Mouse (Mus musculus) frontal cortex, postnatal 14 days (tissue): Measurements from ENCODE around the gene Mitd1.

Experiments used
- DNase-seq, 2 experiments: peaks; one replicate each; pipeline ENCODE4 v3.0.0; 2022; ENCODE audit warnings: low spot score in 2 of 2

Mitd1 gene

DNA sequence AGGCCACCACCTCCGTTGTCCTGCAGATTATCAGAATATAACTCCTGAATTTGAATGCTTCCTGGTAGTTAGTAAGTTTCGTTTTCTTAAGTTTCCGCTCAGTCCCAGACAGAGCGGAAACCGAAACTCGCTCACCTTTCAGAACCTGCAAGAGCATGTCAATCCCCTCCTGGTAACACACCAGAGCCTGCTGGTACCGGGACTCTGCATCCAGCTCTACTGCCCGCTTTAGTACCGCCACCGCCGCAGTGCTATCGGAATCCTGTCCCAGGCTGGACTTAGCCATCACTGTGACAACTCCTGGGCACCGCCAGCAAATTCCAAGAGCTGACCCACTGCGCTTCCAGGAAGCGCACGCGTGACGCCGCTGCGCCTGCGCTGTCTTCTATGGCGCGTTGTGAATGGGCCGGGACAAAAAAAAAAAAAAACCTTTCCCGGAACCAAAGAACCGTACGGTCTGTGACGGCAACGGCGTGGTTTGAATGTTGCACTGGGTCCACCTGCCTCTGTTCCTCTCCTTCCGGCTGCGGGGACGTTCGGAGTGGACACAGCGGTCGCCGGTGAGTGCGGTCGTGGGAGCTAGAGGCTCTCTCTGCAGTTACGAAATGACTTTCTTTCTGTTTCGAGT is at the start of gene Mitd1, which contains the start of gene Mrpl30:
Mitd1 (minus strand) TSS at position 387 of the 628 bp plus-strand sequence.
Mrpl30 (plus strand) TSS at position 453 of the 628 bp plus-strand sequence.
- DNase-seq = peak; percentile 82 to 83

DNA sequence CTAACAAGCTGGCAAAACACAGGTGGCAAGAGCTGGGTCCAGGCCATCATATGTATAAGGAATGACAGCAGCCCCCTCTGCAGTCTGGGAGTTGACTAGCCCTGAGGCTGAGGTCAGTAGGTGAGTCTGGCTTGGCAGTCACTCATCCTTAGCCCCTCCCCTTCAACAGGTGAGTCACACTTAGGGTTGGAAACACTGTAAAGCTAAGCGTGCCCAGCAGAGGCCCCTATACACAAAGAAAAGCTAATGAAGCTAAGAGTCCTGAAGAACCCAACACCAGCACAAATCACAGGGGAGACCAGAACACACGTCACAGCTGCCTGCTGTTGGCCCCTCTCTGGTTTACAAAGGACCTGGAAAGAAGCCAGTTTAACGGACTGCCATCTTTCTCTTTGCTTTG is 41.6 kb upstream of the Mitd1 start:
- no peak for DNase-seq

DNA sequence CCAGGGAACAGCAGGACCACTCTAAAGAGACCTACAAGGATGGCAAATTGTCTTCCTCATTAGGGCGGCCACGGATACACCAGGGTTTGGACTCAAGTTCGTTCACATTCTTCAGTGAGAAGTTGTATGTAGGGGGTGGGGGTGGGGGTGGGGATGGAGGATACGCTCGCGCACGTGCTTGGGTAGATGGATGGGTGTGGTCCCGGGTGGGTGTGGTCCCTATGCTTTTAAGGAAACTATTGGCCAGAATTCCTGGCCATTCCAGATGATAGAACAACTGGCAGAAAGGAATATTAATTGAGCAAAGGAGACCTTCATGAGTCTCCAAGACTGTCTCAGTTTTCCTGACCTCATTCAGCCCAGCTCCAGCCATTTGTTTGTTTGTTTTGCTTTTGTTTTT is 35.8 kb upstream of the Mitd1 start:
- DNase-seq = no peak

DNA sequence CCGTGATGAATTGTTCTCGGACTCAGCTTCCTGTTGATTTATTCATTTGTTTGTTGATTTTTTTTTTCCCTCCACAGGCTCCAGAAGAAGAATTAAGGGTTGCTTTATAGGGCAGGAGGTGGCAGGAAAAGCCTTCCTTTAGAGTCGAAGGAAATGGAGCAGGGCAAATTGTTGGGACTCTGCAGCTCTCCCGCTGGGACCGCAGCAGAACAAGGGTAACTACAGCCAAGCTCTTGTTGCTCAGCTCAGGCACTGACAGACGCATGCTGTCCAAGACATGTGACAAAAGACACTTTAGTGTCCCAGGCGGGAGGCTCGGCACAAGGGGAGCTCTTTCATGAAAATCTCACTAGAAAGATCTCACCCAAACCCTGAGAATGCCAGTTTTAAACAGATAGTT is 32.3 kb upstream of the Mitd1 start:
- DNase-seq = no peak

DNA sequence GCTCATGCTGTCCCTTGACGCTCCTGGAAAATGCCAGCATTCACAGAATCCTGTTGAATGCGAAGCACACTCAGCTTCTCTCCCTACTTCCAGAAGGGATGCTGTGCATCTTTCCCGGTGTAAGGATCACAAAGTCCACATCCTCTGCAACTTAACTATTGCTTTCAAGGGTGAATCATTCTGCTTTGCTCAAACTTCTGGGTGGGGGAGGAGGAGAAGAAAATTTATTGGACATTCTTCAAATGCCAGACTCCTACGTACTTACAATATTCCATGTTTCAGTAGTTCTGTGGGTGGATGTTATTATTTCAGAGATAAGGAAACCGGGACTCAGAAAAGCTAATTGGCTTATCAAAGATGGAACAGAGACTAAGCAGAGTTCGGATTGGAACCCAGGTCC is 27.9 kb upstream of the Mitd1 start:
- no peak for DNase-seq

DNA sequence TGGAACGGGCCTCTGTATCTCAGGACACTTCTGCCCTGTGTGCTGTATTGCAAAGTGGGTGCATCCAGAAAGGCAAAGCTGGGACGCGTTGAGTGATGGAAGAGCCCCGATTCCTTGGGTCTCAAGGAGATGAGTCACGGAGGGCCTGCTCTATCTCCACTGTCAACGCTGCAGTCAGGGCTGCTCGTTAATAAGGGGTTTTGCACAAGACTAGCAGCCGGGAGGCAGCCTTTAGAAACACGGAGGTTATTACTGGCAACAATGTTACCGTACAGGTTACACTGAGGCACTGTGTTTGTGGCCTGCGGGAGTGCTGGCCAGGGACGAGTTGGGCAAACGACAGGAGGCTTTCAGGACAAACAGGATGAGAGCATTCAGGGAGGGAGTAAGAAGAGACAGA is 27.5 kb upstream of the Mitd1 start:
- DNase-seq = no peak

DNA sequence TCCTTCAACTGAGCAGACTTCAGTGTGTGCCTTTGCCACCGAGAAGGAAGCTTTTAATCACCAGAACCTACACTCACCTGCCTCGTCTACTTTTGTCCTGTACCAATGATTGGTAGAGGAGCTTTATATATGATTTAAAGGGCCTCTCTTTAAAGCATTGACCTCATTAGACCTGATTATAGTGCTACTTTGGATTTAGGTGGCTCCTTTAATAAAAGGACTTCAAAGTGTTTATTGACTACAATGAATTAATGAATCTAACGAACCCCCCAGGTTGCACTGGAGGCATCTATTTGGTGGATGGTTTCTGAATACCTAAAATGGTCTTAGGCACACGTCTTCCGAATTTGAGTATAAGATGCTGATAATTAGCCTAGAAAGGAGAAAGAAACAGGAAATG is 26.2 kb upstream of the Mitd1 start, which contains the start of gene Lyg2:
Lyg2 (minus strand) TSS at position 101 of the 400 bp plus-strand sequence.
- DNase-seq = no peak

DNA sequence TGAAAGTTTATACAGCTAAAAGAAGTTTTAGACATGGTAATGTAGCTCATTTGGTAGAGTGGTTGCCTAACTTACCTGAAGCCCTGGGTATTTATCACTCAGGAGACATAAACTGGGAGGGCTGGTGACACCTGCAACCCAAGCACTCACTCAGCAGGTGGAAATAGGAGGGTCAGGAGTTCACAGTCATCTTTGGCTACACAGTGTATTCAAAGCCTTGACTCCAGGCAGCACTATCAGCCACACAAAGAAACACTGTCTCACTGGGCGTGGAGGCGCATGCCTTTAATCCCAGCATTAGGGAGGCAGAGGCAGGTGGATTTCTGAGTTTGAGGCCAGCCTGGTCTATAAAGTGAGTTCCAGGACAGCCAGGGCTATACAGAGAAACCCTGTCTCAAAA is 22.5 kb upstream of the Mitd1 start:
- no peak for DNase-seq

DNA sequence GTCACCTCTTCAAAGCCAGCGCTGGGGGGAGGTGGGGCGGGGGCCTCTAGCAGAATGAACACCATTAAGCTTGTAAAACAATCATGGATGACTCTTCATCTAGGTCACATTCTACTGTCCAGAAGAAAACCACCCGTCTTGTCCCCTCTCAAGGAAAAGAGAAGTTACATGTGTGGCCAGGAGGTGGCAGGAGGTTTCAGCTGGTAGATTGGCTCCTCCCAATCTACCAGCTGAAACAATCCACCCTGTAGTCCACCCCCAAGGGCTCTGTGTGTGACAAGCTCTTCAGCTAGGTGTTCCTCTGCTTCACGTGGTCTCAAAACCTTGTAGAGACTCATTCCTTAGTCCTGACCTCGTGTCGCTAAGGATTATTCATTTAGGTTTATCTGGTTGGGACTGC is 13.0 kb upstream of the Mitd1 start:
- no peak for DNase-seq

DNA sequence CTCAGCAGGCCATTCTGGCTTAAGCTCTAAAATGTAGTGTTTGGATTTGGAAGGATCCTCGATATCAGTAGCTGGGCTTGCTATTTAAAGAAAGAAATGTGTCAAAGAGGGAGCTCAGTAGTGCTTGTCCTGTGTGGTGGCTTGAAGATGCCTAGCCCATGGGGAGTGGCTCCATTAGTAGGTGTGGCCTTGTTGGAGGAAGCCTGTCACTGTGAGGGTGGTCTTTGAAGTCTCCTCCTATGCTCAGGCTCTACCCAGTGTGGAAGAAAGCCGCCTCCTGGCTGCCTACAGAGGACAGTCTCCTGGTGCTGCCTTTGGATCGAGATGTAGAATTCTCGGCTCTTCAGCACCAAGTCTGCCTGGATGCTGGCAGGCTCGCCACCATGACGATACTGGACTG is 10.1 kb upstream of the Mitd1 start:
- no peak for DNase-seq

DNA sequence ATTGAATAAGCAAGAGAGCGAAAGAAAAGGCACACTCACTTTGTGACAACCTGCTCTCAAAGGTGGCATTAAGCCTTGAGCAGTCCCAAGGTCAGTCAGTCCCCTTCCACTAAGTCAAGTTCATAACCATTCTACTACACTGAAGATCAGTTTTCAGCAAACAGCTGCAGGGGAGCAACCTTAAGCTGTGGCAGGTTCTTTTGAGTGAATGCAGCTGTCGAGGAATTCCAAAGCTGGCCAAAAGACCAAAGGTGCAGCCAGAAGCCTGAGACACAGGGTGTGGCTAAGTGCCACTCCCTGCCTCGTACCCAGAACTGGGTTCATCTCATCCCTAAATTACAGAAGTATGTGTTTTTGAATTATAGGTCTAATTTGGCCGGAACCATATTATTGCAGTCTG is 9.6 kb upstream of the Mitd1 start:
- no peak for DNase-seq

DNA sequence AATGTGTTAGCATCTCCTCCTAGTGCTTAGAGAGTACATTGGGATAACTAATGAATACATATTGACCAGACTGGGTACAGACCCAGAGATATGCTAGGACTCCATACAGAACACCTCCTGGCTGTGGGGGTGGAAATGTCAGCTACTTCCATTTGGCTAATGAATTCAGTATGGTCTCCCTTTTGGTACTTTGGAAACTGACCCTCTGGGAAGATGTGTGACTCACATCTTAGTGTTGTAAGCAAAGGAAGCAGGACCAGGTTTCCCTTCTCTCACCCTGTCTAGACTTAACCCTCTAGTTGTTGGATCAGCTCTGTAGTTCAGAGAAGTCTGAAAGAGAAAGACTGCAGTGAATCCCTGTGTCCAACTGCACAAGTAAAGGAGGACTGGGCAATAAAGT is 4.4 kb upstream of the Mitd1 start:
- no peak for DNase-seq

DNA sequence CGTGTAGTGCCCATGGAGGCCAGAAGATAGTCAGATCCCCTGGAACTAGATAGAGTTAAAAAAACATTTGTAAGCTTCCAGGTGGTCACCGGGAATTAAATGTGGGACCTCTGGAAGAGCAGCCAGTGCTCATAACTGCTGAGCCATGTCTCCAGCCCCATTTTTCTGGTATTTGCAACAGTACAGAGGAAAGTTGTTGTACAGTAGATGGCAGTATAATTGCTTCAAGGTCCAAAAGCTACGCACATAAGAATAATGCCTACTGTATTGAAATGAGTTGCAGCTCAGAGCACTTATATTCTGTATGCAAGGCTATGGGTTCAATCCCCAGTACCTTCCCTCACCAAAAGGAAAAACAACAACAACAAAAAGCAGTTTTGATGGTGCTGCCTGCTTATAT is 1.2 kb upstream of the Mitd1 start:
- DNase-seq = no peak

DNA sequence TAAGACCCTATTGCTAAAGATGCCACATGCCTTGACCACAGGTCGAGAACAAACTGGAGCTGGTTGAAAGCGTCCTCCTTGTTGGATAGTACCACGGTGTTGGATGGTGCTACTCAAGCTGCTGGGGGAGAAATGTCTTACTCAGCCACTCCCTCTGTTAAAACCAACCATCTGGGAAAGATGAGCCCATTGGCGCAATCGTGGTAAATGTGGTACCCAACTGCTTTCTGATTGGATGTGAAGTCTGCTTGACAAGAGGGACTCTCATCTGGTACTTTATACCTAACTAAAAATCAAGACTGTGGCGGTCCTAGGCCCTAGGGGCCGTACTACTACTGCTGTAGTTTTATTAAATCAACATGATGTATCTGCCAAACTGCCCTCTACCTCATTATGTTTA is 1.0 kb downstream of the Mitd1 start:
- DNase-seq = no peak

DNA sequence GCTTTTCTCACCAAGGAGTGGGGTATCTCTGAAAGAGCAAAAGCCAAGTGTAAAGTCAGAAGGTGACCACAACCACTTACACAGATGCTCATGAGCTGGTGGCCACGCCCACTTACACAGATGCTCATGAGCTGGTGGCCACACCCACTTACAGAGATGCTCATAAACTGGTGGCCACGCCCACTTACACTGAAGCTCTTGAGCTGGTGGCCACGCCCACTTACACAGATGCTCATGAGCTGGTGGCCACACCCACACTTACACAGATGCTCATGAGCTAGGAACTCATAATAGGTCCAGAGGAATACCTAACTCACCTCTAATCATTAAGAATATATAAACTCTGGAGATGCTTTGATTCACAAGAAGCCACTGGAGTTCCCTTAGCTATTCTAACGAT is 5.8 kb downstream of the Mitd1 start:
- DNase-seq = no peak

DNA sequence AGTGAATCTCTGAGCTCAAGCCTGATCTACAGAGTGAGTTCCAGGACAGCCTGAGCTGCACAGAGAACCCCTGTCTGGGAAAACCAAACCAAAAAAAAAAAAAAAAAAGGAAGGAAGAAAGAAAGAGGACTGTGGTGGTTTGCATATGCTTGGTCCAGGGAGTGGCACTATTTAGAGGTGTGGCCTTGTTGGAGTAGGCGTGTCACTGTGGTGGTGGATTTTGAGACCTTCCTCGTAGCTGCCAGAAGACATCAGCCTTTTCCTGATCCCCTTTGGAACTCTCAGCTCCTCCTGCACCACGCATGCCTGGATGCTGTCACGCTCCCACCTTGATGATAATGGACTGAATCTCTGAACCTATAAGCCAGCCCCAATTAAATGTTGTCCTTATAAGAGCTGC is 6.8 kb downstream of the Mitd1 start:
- DNase-seq = no peak

DNA sequence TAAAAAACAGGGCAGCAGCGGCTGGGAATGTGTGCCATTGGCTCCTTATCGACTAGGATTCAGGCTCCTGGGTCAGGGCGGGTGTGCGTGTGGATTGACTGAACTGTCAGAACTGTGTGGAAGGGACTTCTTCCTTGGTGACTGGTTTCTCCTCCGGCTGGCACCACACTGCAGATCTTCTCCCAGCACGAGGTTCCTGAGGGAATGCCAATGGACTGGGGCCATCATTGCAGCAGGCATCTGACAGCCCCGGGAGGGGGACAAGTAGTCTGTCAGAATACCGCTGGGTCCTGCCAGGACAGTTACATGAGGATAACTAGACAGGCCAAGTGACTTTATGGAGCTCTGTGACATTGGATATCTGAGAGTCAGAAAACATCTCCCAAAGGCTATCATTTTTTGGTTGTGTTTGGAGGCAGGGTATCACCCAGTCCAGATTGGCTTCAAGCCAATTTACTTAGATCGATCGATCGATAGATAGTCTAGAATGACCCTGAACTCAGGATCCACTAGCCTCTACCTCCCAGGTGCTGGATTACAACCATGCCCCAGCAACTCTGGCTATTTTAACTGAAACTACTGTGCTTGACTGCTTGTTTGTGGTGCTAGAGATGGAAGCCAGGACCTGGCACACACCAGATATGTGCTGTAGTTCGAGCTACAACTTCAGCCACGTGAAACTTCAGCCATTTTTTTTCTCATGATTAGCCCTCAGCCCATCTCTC is 12.3 kb downstream of the Mitd1 start:
- no peak for DNase-seq

DNA sequence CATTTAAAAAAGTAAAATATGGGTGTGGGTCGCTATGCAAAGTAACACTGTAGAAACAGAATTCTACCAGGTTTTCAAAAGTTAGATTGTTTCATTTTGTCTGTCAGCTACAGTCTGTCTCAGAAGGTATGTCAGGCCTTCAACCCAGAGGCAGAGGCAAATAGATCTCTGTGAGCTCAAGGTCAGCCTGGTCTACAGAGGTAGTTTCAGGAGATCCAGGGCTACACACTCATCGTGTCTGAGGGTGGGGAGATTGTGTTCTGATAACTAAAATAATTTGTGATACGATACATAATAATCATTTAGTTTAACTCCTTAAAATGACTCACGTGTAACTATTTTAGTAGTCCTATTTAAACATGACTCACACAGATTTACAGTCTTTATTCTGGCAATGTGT is 17.1 kb downstream of the Mitd1 start:
- no peak for DNase-seq

DNA sequence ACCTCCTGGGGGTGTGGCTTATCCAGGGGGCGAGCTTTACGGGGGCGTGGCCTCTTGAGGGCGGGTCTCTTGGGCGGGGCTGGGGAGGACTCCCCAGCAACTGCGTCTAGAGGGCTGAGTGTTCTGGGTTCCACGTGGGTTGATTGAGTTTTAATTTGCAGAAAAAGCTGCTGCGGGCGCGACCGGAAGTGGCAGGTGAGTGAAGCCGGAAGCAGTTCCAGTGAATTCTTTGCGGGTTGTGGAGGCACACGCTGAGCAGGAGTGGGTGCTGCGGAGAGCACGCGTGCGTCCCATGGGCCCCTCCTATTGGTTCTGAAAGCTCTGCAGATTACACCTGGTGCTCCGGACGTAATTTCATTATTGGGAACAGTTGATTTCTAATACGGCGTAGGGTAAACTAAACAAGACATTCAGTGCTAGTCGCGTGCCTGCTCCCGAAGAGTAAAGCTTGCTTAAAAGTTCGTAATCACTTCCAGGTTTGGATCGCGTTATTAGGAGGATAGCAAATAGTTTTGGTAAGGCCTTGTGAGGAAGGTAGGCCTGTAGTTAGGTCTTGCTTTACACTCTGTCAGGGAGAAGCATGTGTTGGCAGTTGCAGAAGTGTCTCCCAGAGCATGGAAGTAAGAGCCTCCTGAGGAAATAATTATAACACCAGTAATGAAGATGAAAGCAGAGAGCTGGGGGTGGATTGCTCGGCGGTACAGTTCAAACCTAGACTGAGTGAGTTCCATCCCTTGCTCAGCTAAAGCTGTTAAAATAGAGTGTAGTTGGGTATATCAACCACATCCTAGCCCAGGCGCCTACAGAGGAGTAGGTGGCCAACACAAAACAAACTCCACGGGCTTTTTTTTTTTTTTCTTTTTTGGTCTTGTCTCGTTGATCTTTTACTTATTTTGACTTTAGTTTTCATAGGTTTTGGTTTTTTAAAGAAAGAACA is 17.8 kb downstream of the Mitd1 start:
- peak; percentile 68 to 79 for DNase-seq

DNA sequence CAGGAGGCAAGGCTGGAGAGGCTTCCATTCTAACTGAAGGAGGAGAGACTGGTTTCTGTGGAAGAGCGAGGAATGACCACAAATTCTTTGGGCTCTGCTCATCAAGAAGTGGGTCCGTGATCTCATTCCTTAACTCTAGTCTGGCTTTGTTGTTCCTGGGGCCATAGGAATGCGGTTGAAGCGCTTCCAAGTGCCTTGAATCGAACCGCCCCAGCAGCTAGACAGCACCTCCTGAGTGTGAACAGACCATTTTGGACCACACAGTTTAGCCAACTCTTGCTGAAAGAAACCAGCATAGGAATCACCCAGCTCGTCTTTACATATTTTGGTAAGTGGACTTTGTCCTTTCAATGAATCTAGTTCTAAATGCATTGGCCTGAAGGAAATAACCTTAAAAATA is 18.5 kb downstream of the Mitd1 start, which contains the start of gene Lipt1:
Lipt1 (plus strand) TSS at position 35 of the 400 bp plus-strand sequence.
- no peak for DNase-seq

DNA sequence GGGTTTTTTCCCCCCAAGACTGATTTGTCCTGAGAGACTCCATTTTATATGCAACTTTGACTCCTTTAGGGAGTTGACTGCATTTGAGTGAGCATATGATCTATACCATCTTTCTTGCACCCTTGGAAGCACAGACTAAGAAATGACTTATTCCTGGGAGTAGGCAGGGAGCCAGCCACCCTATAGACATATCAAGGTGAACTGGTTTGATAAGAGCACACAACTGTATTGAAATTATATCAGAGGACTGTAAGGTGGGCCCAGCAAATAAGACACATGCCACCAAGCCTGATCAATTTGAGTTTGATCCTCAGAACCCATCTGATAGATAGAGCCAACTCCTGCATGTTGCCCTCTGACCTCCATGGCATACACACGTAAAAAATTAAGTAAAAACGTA is 20.8 kb downstream of the Mitd1 start:
- DNase-seq = no peak

DNA sequence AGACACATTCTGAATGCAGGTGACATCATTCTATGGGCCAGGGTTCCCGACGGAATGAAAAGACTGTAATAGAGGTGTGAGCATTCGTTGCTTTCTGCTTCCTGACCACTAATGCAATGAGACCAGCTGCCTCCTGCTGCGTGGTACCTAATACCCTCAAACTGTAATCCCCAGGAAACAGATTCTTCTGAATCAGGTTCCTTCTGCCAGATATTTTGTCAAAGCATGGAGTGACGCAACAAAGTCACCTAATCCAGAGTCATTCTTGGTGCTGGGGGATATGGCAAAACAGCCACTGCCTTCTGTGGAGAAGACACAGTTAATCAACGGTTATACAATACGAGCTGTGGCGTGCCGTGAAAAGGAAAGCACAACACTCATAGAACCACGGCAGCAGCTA is 21.6 kb downstream of the Mitd1 start:
- DNase-seq = no peak
